Mouse (Mus musculus) cerebellum, adult 2 months (tissue): ENCODE data around the gene Fmnl2. TPM values are rescaled to one million over a fixed set of nuclear protein-coding genes. Genes with fewer than 3 reads are reported as not detected.
A peak's percentile ranks its signal among the peaks of the same experiment; 100 is the strongest.

Experiments
- DNase-seq, 2 experiments: peaks; one replicate each; pipeline ENCODE4 v3.0.0; 2021
- H3K27ac ChIP-seq: fragments of 200-500 bp; 2 replicates; pipeline ENCODE4 v1.5.1; 2012; ENCODE audit warnings: low read length, control low read depth, inconsistent platforms; ENCODE audit not compliant: insufficient read depth
- H3K27me3 ChIP-seq: fragments of 200-500 bp; 2 replicates; pipeline ENCODE4 v1.6.1; 2012; ENCODE audit warnings: inconsistent platforms, mild to moderate bottlenecking, low read length, moderate library complexity; ENCODE audit not compliant: control insufficient read depth, insufficient read depth
- H3K4me1 ChIP-seq: fragments of 200-500 bp; 2 replicates; pipeline ENCODE4 v1.6.1; 2011; ENCODE audit warnings: low read length; ENCODE audit not compliant: control insufficient read depth, insufficient read depth
- H3K4me3 ChIP-seq: fragments of 200-500 bp; replicated peaks from 2 replicates; pipeline ENCODE3; 2011; ENCODE audit warnings: mild to moderate bottlenecking, low read depth, low read length, control low read depth; ENCODE audit not compliant: insufficient read depth
- CTCF ChIP-seq: fragments of 200-500 bp; IDR thresholded peaks from 2 replicates; pipeline ENCODE4 v1.5.1; 2011; ENCODE audit warnings: low read depth, mild to moderate bottlenecking, control low read depth, low read length, moderate library complexity, borderline replicate concordance; ENCODE audit not compliant: insufficient read depth
- POLR2A ChIP-seq: fragments of 200-500 bp; IDR thresholded peaks from 2 replicates; pipeline ENCODE4 v1.6.1; 2011; ENCODE audit warnings: low read length, control low read depth, borderline replicate concordance; ENCODE audit not compliant: insufficient read depth
- WGBS: fragments of 180-500 bp; shearing (Covaris S2); methylation state at CpG from one replicate; pipeline ENCODE4 v1.1.7; 2018; 5-methylcytosine and 5-hydroxymethylcytosine counted together
- polyA plus RNA-seq: library from polyadenylated mRNA; depleted of rRNA; stranded (reverse); fragments of >200 nt; gene quantifications from 2 replicates; pipeline ENCODE4 v1.2.3, GENCODE M21; 2012

Gene Fmnl2
- polyA plus RNA-seq, 1 experiment = 25.3 TPM

GRCm38 (mm10) chr2:53014451-53014850, 156.8 kb downstream of the Fmnl2 start:
- 95% methylated on average over 5 of the region's 5 CpGs for WGBS

GRCm38 (mm10) chr2:53022982-53023381, 165.3 kb downstream of the Fmnl2 start:
- H3K4me1 ChIP-seq = no peaks in the 10 kb centered on the region
- H3K27me3 ChIP-seq = no peaks in the 10 kb centered on the region
- H3K4me3 ChIP-seq = no peak overlapping the region
- WGBS = 87% methylated on average over 3 of the region's 3 CpGs
- TF ChIP-seq POLR2A = no peak
- TF ChIP-seq CTCF = no peak
- DNase-seq = no peak
- no peak overlapping the region; the same call in 1 of the 2 replicates for H3K27ac ChIP-seq

More at GRCm38 (mm10) chr2:53014451-53014850, 156.8 kb downstream of the Fmnl2 start:
- Histone ChIP-seq H3K4me1 (no peaks in the 10 kb centered on the region), H3K27ac (no peak overlapping the region), H3K27me3 (no peaks in the 10 kb centered on the region), H3K4me3 (no peak overlapping the region)
- TF ChIP-seq POLR2A = no peak
- no peak for TF ChIP-seq CTCF
- DNase-seq = no peak

GRCm38 (mm10) chr2:53026056-53026769, 168.6 kb downstream of the Fmnl2 start:
- Histone ChIP-seq H3K4me1 (no peaks in the 10 kb centered on the region), H3K27ac (no peak overlapping the region), H3K4me3 (no peak overlapping the region), H3K27me3 (no peaks in the 10 kb centered on the region)
- DNase-seq = peak in 1 of 2 experiments; percentile 45
- TF ChIP-seq CTCF = no peak
- WGBS = 31% methylated on average over 5 of the region's 5 CpGs

GRCm38 (mm10) chr2:53028868-53029267, 171.2 kb downstream of the Fmnl2 start:
- Histone ChIP-seq H3K4me3 (no peak overlapping the region), H3K27ac (no peak overlapping the region), H3K27me3 (no peaks in the 10 kb centered on the region), H3K4me1 (no peaks in the 10 kb centered on the region)
- no peak for DNase-seq
- 100% methylated on average over 1 of the region's 1 CpGs for WGBS
- no peak for TF ChIP-seq CTCF
- TF ChIP-seq POLR2A = no peak

- DNase-seq = no peak
- TF ChIP-seq CTCF = no peak
- TF ChIP-seq POLR2A = no peak
- Histone ChIP-seq H3K4me3 (no peak overlapping the region), H3K27me3 (no peaks in the 10 kb centered on the region), H3K27ac (no peak overlapping the region), H3K4me1 (no peaks in the 10 kb centered on the region)
- WGBS = 63% methylated on average over 7 of the region's 7 CpGs
These were observed 172.2 kb downstream of the Fmnl2 start for GRCm38 (mm10) chr2:53029716-53030431.

- TF ChIP-seq POLR2A (no peak), CTCF (no peak)
- Histone ChIP-seq H3K4me3 (no peak overlapping the region), H3K27me3 (no peaks in the 10 kb centered on the region), H3K4me1 (no peaks in the 10 kb centered on the region), H3K27ac (no peak overlapping the region)
- WGBS = 48% methylated on average over 5 of the region's 5 CpGs
- no peak for DNase-seq
These were observed 172.8 kb downstream of the Fmnl2 start for GRCm38 (mm10) chr2:53030432-53030826.

GRCm38 (mm10) chr2:53038253-53038652, 180.6 kb downstream of the Fmnl2 start:
- WGBS = 79% methylated on average over 2 of the region's 2 CpGs
- TF ChIP-seq POLR2A (no peak), CTCF (no peak)
- Histone ChIP-seq H3K27ac (no peak overlapping the region), H3K4me3 (no peak overlapping the region), H3K27me3 (no peaks in the 10 kb centered on the region), H3K4me1 (no peaks in the 10 kb centered on the region)
- DNase-seq = no peak

- no peak for DNase-seq
These were observed 181.1 kb downstream of the Fmnl2 start for GRCm38 (mm10) chr2:53038737-53039136.

More at GRCm38 (mm10) chr2:53038737-53039136, 181.1 kb downstream of the Fmnl2 start:
- WGBS = 53% methylated on average over 9 of the region's 9 CpGs
- no peaks in the 10 kb centered on the region for H3K4me1 ChIP-seq
- no peak overlapping the region for H3K27ac ChIP-seq
- no peak for TF ChIP-seq POLR2A
- TF ChIP-seq CTCF = no peak
- no peaks in the 10 kb centered on the region for H3K27me3 ChIP-seq
- no peak overlapping the region for H3K4me3 ChIP-seq
